Mouse (Mus musculus) adipocyte (in vitro differentiated cells): ENCODE data around the gene Tinag.
"Not testable (repeated sequence)": the region's sequence is repeated elsewhere in the genome, so short reads cannot be mapped to it uniquely, and the experiment has no call there.

Source experiments
- DNase-seq: peaks from one replicate; pipeline ENCODE4 v3.0.0-alpha.2; 2016; ENCODE audit warnings: low spot score

Tinag gene

DNA sequence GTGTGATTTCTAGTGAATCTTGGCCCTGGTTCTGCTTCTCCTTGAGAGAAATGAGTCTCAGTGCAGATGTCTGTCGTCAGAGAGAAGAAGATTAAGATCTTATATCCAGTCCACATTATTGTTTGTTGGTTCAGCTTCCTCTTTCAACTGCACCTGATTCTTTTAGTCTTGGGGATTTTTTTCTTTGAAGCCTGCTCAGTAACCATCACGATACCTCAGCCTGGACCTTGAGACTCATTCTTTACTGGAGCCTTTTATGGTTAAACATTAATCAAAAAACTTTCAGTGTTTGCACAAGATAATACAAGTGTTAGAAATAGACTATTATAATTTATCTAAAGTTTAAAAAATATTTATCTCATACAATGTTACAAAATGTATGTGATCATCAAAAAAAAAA lies at the start of gene Tinag:
Gene Tinag, minus strand, starts transcription at position 210 of the 400 bp plus-strand sequence.
- no peak for DNase-seq

DNA sequence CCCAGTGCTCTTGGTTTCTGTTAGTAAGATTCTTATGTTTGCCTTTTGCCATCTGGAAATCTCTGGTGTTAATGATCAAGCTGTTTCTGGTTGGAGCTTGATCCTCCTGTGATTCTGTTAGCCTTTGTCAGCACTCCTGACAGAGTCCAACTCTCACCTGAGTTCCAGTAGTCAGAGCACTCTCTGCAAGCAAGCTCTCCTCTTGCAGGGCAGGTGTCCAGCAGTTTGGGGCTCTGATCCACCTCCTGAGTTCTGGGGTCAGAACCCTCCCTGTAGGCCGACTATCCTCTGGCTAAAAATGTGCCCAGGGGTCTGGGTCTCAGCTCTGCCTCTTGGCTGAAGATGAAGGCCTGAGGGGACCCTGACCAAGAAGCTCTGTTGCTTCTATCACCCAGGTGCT lies 37.6 kb upstream of the Tinag start:
- DNase-seq = not testable (repeated sequence)

DNA sequence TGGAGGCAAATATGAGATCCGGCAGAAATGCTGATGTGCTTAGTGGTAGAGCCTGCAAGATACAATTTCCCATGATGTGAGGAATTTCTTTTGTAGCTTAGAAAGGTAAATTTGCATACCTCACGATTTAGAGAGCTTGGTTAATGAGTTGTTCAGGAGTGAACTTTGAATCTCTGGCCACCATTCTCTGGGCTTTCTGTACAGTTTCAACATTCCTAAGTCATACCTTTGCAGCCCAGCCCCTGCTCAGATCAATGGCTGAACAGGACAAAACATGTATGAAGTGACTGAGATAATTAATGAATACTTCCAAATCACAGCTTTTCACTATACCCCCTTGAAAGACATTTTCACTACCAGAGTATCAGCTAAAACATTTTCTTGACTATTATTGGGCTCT lies 26.1 kb upstream of the Tinag start:
- DNase-seq = no peak

DNA sequence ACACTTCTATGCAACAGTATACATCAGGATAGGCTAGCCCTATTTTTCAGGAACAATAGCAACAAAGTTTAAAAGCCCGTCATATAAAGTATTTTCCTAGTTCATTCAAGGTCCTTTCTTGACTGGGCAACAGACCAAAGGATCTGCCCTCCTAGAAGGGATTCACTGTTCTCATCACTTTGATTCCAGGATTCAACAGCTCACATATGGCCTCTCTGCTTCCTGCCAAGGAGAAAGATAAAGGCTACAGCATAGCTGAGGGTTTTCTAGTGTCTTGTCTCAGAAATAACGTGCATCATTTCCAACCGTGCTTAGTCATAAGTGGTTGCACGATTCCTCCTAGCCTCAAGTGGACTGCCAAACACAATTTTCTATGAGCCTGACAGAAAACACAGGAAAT lies 11.0 kb upstream of the Tinag start:
- DNase-seq = no peak

DNA sequence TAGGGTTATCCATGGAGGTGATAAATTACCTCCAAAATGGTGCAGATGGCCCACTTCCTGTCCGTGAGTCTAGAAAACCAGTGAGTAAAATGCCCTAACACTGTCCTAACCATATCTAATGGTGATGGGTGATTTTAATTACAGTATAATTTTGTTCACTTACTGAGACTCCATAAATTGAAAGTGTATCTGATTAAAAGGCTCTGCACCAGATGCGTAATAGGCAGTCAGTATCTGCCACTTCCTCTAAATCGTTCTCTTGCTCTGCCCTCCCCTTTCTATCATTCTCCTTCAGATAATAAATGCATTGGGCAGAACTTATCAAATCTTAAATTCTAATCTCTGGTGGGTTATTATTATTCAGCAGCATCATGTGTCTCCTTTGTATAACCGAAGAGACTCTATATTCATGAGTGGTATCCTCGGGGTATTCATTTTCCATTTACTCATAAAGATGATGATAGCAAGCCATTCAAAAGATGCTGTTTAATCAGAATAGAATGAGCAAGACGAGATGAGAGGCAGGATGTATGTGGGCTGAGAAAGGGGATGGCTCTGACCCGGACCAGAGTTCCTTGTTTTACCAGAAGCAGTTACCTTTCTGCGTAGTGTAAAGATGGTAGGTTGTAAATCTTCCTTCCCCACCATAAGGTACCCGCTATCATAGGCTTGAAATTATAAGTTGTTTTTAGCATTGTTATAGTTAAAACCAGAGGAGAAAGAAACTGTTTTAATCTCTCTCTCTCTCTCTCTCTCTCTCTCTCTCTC lies 9.0 kb upstream of the Tinag start:
- DNase-seq = no peak

DNA sequence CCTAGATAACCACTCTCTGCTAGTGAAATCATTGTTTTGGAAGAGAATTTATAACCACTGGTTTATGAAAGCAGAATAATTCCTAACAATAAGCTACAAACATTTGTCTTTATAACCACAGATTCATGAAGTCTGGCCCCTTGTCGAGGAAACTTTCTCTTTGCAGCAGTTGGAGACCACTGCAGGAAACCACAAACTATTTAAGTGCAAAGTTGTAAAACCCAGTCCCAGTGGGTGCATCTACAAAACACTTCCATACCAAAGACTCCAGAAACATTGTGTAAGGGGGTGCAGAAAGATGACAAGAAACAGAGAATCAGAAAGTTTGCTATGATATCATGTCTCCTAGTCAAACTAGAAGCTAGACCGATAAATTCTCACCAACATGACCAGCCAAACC lies 5.8 kb upstream of the Tinag start:
- no peak for DNase-seq

DNA sequence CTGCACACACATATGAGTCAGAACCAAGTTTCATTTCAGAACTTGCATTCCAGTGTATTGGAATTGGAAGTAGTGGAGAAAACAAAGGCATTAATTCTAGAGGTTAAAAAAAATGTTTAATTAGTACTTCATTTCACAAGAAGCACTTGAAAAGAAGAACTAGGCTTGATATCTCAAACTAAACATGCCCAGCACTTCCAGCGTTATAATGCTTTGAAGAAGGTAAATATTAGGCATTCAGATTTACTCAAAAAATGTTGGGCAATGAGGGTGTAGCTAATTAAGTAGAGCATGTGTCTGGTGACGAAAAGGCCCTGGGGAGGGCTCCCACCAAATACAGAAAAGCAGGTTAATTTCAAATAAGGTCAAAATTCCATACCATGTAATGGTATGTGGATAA lies 4.1 kb upstream of the Tinag start:
- no peak for DNase-seq

DNA sequence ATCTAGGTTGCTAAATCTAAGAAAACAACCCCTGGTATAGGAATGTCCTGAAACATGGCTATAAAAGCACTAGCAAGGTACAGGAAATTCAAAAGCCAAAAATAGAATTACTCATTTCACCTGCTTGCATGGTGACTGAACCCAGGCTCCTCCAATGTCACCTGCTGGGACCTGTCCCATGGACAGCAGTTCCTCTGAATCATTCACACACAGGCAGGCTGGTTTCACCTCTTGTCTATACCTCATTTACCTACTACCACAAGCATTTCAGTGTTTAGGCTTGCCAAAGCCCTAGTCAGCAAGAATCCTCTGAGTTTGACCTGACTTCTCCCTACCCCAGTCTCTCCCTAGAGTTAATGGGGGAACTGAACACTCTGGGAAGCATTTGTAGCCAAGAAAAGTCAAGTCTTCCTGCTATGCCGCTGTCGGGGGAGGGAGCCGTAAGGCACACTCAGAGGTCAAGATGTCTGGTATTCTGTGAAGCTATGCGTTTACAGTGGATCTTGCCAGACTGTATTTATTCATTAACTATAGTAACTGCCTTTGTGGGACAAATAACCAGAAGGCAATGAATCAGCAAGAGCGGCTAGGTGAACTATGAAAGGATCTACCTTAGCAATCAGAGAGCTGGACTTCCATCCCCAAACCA lies 597 bp upstream of the Tinag start:
- no peak for DNase-seq

DNA sequence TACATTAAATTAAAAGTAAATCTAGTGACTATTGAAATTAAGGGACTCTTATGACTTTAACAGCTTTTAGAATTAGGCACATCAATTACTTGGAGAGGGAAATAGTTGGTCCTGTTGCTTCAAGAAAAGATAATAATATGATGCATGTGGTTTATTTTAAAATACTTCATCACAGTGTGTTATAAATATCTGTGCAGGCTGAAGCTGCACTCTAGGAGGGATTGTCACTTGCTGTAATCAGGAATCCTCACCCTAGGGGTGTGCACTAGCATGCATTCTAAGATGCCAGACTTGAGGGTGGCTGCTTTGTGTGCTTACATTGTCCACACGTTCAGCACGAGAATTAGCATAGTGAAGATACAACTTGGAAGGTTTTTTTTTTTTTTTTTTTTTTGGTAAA lies 10.2 kb downstream of the Tinag start:
- DNase-seq = no peak

DNA sequence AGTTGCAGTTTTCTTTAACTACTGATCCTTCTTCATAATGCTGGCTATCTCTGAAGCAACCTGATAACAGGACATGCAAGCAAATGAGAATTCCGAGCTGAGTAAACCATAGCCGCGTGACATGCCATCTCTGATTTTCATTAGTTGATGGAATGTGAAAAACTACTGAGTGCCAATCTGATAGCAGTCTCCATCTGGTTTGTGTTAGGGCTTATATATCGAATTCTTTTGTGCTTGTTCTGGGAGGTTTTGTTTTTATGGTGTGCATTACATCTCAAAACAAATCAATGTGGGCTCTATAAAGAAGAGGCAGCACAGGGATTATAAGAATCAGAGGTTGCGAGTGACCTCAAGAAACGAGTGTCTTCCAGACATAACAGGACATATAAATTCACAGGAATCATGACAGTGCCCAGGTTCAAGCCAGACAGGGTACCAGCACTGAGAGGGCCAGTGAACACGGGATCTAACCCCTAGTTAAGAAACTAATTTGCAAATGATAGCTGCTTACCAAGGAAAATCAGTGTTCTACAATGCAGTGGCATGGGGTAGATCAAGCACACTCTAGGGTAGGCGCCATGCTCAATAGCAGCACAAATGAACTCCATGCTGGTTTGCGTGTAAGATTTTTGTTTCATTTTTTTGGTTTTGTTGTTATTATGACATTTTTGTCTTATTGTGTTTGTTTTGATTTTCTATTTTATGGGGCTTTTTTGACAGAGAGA lies 13.0 kb downstream of the Tinag start:
- no peak for DNase-seq

DNA sequence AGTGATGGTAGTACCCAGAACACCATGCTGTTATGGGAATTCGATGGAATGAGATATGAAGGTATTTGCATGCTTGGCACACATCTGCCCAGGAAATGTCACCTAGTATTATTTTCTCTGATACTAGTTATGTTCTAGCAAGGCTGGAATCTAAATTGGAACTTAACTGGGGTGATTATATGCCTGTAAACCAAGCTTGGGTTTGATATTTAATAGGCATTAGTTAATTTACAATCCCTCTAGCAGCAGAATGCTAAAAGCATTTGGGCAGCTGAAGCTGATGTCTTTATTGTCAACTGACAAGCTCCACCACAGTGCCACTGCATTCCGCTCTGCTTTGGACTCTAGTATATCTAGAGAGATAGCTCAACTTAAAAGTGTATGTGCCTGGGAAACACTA lies 20.3 kb downstream of the Tinag start:
- no peak for DNase-seq

DNA sequence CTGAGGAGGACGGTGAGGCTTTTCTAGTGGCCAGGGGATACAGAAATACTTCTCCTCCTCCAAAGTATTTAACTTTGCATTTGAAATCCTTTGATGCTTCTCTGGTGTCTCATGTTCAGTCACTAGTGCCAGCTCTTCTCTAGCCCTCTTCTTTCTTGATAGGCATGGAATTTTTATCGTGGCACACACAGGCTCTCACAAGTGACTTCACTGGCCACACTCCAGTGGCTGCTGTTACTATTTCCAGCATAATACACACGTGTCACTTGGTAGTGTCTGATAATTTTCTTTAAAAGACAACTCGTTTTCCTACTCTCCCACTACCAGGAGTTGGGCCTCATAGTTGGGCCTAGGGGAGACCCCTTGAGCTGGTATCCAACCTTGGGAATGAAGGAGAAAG lies 26.7 kb downstream of the Tinag start:
- no peak for DNase-seq

DNA sequence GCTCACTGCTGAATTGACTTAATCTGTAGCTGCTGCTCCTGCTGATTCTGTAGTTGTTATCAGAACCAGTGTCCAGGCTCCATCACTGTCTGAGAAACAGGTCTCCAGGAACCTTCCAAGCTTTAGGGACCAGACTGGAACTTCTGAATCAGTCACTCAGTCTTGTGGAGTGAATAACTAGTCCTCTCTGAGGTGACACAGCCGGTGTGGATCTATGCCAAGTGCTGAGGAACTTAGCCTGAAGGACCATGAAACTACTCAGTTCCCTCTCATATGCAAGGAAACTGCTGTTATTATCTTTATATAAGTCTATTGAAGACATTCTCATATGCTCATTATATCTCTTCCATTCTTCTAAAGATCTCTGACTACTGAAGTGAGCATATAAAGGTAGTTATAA lies 49.6 kb downstream of the Tinag start:
- DNase-seq = no peak

DNA sequence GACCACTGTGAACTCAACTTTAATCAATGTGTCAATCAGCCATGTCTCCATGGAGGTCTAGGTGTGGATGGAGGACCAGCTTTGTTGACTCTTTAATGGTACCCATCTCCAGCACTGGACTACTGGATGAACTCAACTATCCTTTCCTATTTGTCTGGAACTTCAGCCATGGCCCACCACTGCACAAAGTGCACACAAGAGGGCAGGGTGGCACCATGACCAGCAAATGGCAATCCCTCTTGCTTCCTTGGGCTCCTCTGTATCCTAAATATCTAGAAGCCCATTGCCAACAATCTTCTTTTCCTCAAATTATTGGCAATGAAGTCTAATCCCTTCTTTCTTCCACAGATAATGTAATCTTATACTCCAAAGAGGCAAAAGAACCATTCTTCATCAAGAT lies 55.6 kb downstream of the Tinag start:
- DNase-seq = no peak

DNA sequence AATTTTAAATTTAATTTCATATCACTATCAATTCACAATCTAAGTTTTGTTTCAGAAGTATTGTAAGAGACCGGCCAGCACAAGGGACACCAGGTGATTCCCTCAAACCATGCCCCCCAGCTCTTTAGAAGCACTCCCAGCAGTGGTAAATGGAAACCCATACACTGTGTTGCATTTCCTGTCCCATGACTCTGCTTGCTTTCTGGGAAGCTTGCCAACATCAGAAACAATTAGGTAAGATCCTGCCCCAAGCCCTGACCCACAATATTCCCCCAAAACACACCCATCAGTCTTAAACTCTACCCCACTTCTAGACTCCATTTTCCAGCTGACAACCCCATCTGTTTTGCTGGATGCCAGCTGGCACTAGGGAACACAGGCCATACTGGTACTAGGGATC lies 110.8 kb downstream of the Tinag start:
- peak; percentile 30 for DNase-seq

DNA sequence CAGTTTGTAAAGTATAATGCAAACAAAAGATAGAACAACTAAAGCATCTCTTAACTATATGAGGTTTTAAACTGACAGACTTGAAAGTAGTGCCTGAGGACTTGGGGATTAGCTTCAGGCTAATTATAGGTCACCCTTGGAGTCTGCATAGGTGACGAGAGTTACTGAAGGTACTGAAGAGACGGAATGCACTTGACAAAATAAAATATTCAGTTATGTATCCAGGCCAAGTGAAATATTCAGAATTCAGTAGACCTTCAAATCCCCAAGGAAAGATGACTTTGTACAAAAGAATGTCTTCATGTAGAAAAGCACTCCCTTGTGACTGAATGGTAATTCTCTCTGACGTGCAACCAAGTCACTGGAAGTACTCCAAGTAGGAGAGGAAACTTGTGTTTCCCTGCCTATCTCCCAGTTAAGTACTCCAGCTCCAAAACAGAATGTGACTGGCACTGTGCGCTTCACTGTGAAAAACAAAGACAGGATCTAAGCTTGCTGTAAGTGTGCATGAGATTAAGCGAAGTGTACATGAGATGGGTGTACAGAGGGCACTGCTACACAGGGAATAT lies 130.4 kb downstream of the Tinag start:
- DNase-seq = peak; percentile 76
